Mouse (Mus musculus) MEL (cell line): ENCODE measurements around the gene Ndc1. TPM values are rescaled to one million over a fixed set of nuclear protein-coding genes. Genes with fewer than 3 reads are reported as not detected.

Experiments
- DNase-seq: peaks from one replicate; pipeline ENCODE4 v3.0.0; 2011; ENCODE audit warnings: low read depth, low spot score
- H3K27ac ChIP-seq: 2 replicates; pipeline ENCODE4 v1.5.1; 2012; ENCODE audit warnings: low read depth, mild to moderate bottlenecking, control low read depth, low read length, moderate library complexity; ENCODE audit not compliant: control insufficient read depth
- H3K27me3 ChIP-seq, 2 experiments: fragments of 150-350 bp in 1 of 2; sonication (generic) in 1 of 2; 2 replicates each; pipeline ENCODE4 v1.6.1; 2012; ENCODE audit warnings: low read length in 2 of 2, mild to moderate bottlenecking in 2 of 2, improper control_type of control experiment in 1 of 2, moderate library complexity in 1 of 2; ENCODE audit not compliant: insufficient read depth in 2 of 2, control insufficient read depth in 1 of 2
- H3K36me3 ChIP-seq, 2 experiments: 2 replicates each; pipeline ENCODE4 v1.6.1; 2012 to 2014; ENCODE audit warnings: low read length in 2 of 2, improper control_type of control experiment in 1 of 2, inconsistent platforms in 1 of 2, mild to moderate bottlenecking in 1 of 2; ENCODE audit not compliant: insufficient read depth in 2 of 2, control insufficient read depth in 1 of 2
- H3K4me1 ChIP-seq, 2 experiments: fragments of 150-350 bp in 1 of 2; sonication (generic) in 1 of 2; 2 replicates each; pipeline ENCODE4 v1.6.1; 2012; ENCODE audit warnings: low read length in 2 of 2, improper control_type of control experiment in 1 of 2, mild to moderate bottlenecking in 1 of 2; ENCODE audit not compliant: insufficient read depth in 2 of 2, control insufficient read depth in 1 of 2
- H3K4me3 ChIP-seq, 2 experiments: fragments of 150-350 bp in 1 of 2; sonication (generic) in 1 of 2; 2 replicates each; pipeline ENCODE4 v1.5.1; 2012; ENCODE audit warnings: low read depth in 2 of 2, low read length in 2 of 2, mild to moderate bottlenecking in 2 of 2, moderate library complexity in 2 of 2, control low read depth in 1 of 2, improper control_type of control experiment in 1 of 2; ENCODE audit not compliant: control insufficient read depth in 1 of 2, insufficient read depth in 1 of 2
- H3K79me2 ChIP-seq: 2 replicates; pipeline ENCODE4 v1.6.1; 2012; ENCODE audit warnings: mild to moderate bottlenecking, low read length, moderate library complexity; ENCODE audit not compliant: control insufficient read depth, poor library complexity, insufficient read depth
- H3K9ac ChIP-seq: 2 replicates; pipeline ENCODE4 v1.6.1; 2012; ENCODE audit warnings: low read depth, mild to moderate bottlenecking, control low read depth, low read length, moderate library complexity; ENCODE audit not compliant: control insufficient read depth, poor library complexity, severe bottlenecking
- H3K9me3 ChIP-seq: fragments of 150-350 bp; sonication (generic); replicated peaks from 2 replicates; pipeline ENCODE4 v1.6.1; 2012; ENCODE audit warnings: mild to moderate bottlenecking, low read length, improper control_type of control experiment, moderate library complexity; ENCODE audit not compliant: insufficient read depth
- BHLHE40 ChIP-seq: IDR thresholded peaks from 2 replicates; pipeline ENCODE4 v1.6.1; 2012; ENCODE audit warnings: low read depth, mild to moderate bottlenecking, inconsistent platforms, low read length, improper control_type of control experiment, borderline replicate concordance
- CHD1 ChIP-seq: IDR thresholded peaks from 2 replicates; pipeline ENCODE4 v1.6.1; 2012; ENCODE audit warnings: low read depth, mild to moderate bottlenecking, inconsistent platforms, low read length, improper control_type of control experiment
- CHD2 ChIP-seq: IDR thresholded peaks from 2 replicates; pipeline ENCODE4 v1.6.1; 2011; ENCODE audit warnings: low read length, improper control_type of control experiment
- CTCF ChIP-seq, 3 experiments: IDR thresholded peaks in 2 of 3; conservative IDR thresholded peaks in 1 of 3; 2 replicates each; pipeline ENCODE4 v1.5.1; 2011 to 2012; ENCODE audit warnings: low read length in 3 of 3, low read depth in 2 of 3, mild to moderate bottlenecking in 2 of 3, improper control_type of control experiment in 1 of 3, inconsistent platforms in 1 of 3, mixed read lengths in 1 of 3, moderate library complexity in 1 of 3; ENCODE audit not compliant: control insufficient read depth in 1 of 3, insufficient read depth in 1 of 3, poor library complexity in 1 of 3, severe bottlenecking in 1 of 3
- E2F4 ChIP-seq: IDR thresholded peaks from 2 replicates; pipeline ENCODE4 v1.6.1; 2011; ENCODE audit warnings: low read depth, low read length, improper control_type of control experiment, borderline replicate concordance
- ELF1 ChIP-seq: IDR thresholded peaks from 2 replicates; pipeline ENCODE4 v1.6.1; 2014; ENCODE audit warnings: low read depth, mild to moderate bottlenecking, inconsistent platforms, low read length, improper control_type of control experiment, moderate library complexity
- EP300 ChIP-seq, 2 experiments: IDR thresholded peaks; 2 replicates each; pipeline ENCODE4 v1.6.1; 2011; ENCODE audit warnings: improper control_type of control experiment in 2 of 2, low read length in 2 of 2, low read depth in 1 of 2, mild to moderate bottlenecking in 1 of 2
- ETS1 ChIP-seq: IDR thresholded peaks from 2 replicates; pipeline ENCODE4 v1.6.1; 2012; ENCODE audit warnings: low read depth, mild to moderate bottlenecking, inconsistent platforms, low read length, improper control_type of control experiment, moderate library complexity
- GABPA ChIP-seq: IDR thresholded peaks from 2 replicates; pipeline ENCODE4 v1.6.1; 2012; ENCODE audit warnings: low read depth, mild to moderate bottlenecking, inconsistent platforms, low read length, improper control_type of control experiment, moderate library complexity
- GATA1 ChIP-seq: IDR thresholded peaks from 2 replicates; pipeline ENCODE4 v1.6.1; 2011; ENCODE audit warnings: low read depth, low read length, improper control_type of control experiment
- HCFC1 ChIP-seq: IDR thresholded peaks from 2 replicates; pipeline ENCODE4 v1.6.1; 2012; ENCODE audit warnings: low read depth, mild to moderate bottlenecking, inconsistent platforms, low read length, improper control_type of control experiment, moderate library complexity
- JUND ChIP-seq: IDR thresholded peaks from 2 replicates; pipeline ENCODE4 v1.6.1; 2011; ENCODE audit warnings: low read depth, mild to moderate bottlenecking, improper control_type of control experiment, low read length
- KAT2A ChIP-seq: conservative IDR thresholded peaks from 2 replicates; pipeline ENCODE4 v1.6.1; 2012; ENCODE audit warnings: low read depth, low read length, improper control_type of control experiment, inconsistent platforms
- MAFK ChIP-seq: IDR thresholded peaks from 2 replicates; pipeline ENCODE4 v1.6.1; 2011; ENCODE audit warnings: low read depth, mild to moderate bottlenecking, low read length, improper control_type of control experiment, borderline replicate concordance
- MAZ ChIP-seq: IDR thresholded peaks from 2 replicates; pipeline ENCODE4 v1.6.1; 2012; ENCODE audit warnings: low read depth, mild to moderate bottlenecking, inconsistent platforms, low read length, improper control_type of control experiment
- MXI1 ChIP-seq: IDR thresholded peaks from 2 replicates; pipeline ENCODE4 v1.6.1; 2011; ENCODE audit warnings: mild to moderate bottlenecking, low read depth, low read length, improper control_type of control experiment
- MYB ChIP-seq: IDR thresholded peaks from 2 replicates; pipeline ENCODE4 v1.6.1; 2011; ENCODE audit warnings: mild to moderate bottlenecking, low read depth, low read length, improper control_type of control experiment
- MYC ChIP-seq: IDR thresholded peaks from 2 replicates; pipeline ENCODE4 v1.6.1; 2011; ENCODE audit warnings: low read depth, mild to moderate bottlenecking, low read length, improper control_type of control experiment, moderate library complexity
- NELFE ChIP-seq: IDR thresholded peaks from 2 replicates; pipeline ENCODE4 v1.6.1; 2011; ENCODE audit warnings: low read depth, low read length, improper control_type of control experiment
- NRF1 ChIP-seq: IDR thresholded peaks from 2 replicates; pipeline ENCODE4 v1.6.1; 2014; ENCODE audit warnings: low read depth, mild to moderate bottlenecking, inconsistent platforms, low read length, improper control_type of control experiment, moderate library complexity; ENCODE audit not compliant: poor library complexity, insufficient read depth, severe bottlenecking
- POLR2A ChIP-seq, 2 experiments: IDR thresholded peaks; 2 replicates each; pipeline ENCODE4 v1.6.1; 2011 to 2012; ENCODE audit warnings: low read length in 2 of 2, mild to moderate bottlenecking in 2 of 2, control low read depth in 1 of 2, improper control_type of control experiment in 1 of 2, low read depth in 1 of 2, moderate library complexity in 1 of 2; ENCODE audit not compliant: control insufficient read depth in 1 of 2, insufficient read depth in 1 of 2, poor library complexity in 1 of 2
- POLR2AphosphoS2 ChIP-seq: IDR thresholded peaks from 2 replicates; pipeline ENCODE4 v1.6.1; 2011; ENCODE audit warnings: low read length, improper control_type of control experiment
- POLR2AphosphoS5 ChIP-seq: IDR thresholded peaks from 2 replicates; pipeline ENCODE4 v1.6.1; 2012; ENCODE audit warnings: low read depth, borderline replicate concordance, mild to moderate bottlenecking, inconsistent platforms, low read length, moderate library complexity, mixed read lengths
- RCOR1 ChIP-seq: IDR thresholded peaks from 2 replicates; pipeline ENCODE4 v1.6.1; 2012; ENCODE audit warnings: low read depth, mild to moderate bottlenecking, inconsistent platforms, low read length, improper control_type of control experiment
- SIN3A ChIP-seq: IDR thresholded peaks from 2 replicates; pipeline ENCODE4 v1.6.1; 2012; ENCODE audit warnings: low read length, improper control_type of control experiment, inconsistent platforms
- SMC3 ChIP-seq: IDR thresholded peaks from 2 replicates; pipeline ENCODE4 v1.6.1; 2011; ENCODE audit warnings: low read depth, low read length, improper control_type of control experiment
- TBP ChIP-seq: IDR thresholded peaks from 2 replicates; pipeline ENCODE4 v1.8.0; 2011; ENCODE audit warnings: low read depth, low read length, improper control_type of control experiment
- TCF12 ChIP-seq: IDR thresholded peaks from 2 replicates; pipeline ENCODE4 v1.6.1; 2014; ENCODE audit warnings: low read depth, mild to moderate bottlenecking, inconsistent platforms, low read length, improper control_type of control experiment, moderate library complexity
- UBTF ChIP-seq: IDR thresholded peaks from 2 replicates; pipeline ENCODE4 v1.6.1; 2012; ENCODE audit warnings: low read depth, mild to moderate bottlenecking, inconsistent platforms, low read length, improper control_type of control experiment, moderate library complexity, borderline replicate concordance; ENCODE audit not compliant: insufficient read depth
- USF1 ChIP-seq: IDR thresholded peaks from 2 replicates; pipeline ENCODE4 v1.6.1; 2014; ENCODE audit warnings: low read depth, mild to moderate bottlenecking, inconsistent platforms, low read length, improper control_type of control experiment, moderate library complexity
- USF2 ChIP-seq, 2 experiments: IDR thresholded peaks; 2 replicates each; pipeline ENCODE4 v1.6.1; 2011 to 2012; ENCODE audit warnings: improper control_type of control experiment in 2 of 2, low read length in 2 of 2, borderline replicate concordance in 1 of 2, inconsistent platforms in 1 of 2, low read depth in 1 of 2, mild to moderate bottlenecking in 1 of 2; ENCODE audit not compliant: insufficient read depth in 1 of 2
- ZC3H11A ChIP-seq: IDR thresholded peaks from 2 replicates; pipeline ENCODE4 v1.6.1; 2012; ENCODE audit warnings: low read depth, mild to moderate bottlenecking, inconsistent platforms, low read length, improper control_type of control experiment
- ZKSCAN1 ChIP-seq: IDR thresholded peaks from 2 replicates; pipeline ENCODE4 v1.6.1; 2012; ENCODE audit warnings: low read depth, mild to moderate bottlenecking, inconsistent platforms, low read length, improper control_type of control experiment, moderate library complexity
- ZMIZ1 ChIP-seq: IDR thresholded peaks from 2 replicates; pipeline ENCODE4 v1.6.1; 2012; ENCODE audit warnings: low read depth, mild to moderate bottlenecking, inconsistent platforms, low read length, improper control_type of control experiment, moderate library complexity
- ZNF384 ChIP-seq: IDR thresholded peaks from 2 replicates; pipeline ENCODE4 v1.6.1; 2012; ENCODE audit warnings: low read depth, mild to moderate bottlenecking, inconsistent platforms, low read length, improper control_type of control experiment
- polyA plus RNA-seq, 2 experiments: library from polyadenylated mRNA; stranded (reverse) in 1 of 2; unstranded in 1 of 2; fragments of >175 nt in 1 of 2; fragments of >200 nt in 1 of 2; gene quantifications; 2 replicates each; pipeline versions ENCODE4 v1.2.1 to v1.2.4; 2012; ENCODE audit warnings: low replicate concordance in 2 of 2, low read depth in 1 of 2; ENCODE audit not compliant: insufficient read length in 2 of 2, insufficient read depth in 1 of 2, missing spikeins in 1 of 2
- total RNA-seq: library from RNA; depleted of rRNA; stranded (reverse); fragments of 300-350 nt; gene quantifications from 2 replicates; pipeline ENCODE4 v1.2.3, GENCODE M21; 2012; rRNA removed

Ndc1 gene
- total RNA-seq (44.7 and 54.0 TPM in 2 replicates), polyA plus RNA-seq (100 to 1,000 TPM in 1 of 2 experiments, 10 to 100 TPM in 1; 57.2 to 274 TPM)

- Histone ChIP-seq H3K27me3 (no peaks in the 10 kb centered on the region), H3K4me3 (peak within 1 kb of the TSS; percentile 75 to 97), H3K9me3 (no peaks in the 10 kb centered on the region), H3K27ac (peak within 1 kb of the TSS; percentile 82), H3K36me3 (peaks cover 15 to 17% of the 10 kb centered on the region in 2 experiments), H3K4me1 (peaks cover 0 to 5% of the 10 kb centered on the region in 2 experiments; a peak in 1 of 4 replicates), H3K9ac (peak within 1 kb of the TSS; percentile 92), H3K79me2 (peaks cover 17% of the 10 kb centered on the region)
- DNase-seq = peak; percentile 97
- TF ChIP-seq TBP = peak; percentile 33; the same call in 1 of the 2 replicates
- peak; percentile 98 for TF ChIP-seq HCFC1
- TF ChIP-seq ZC3H11A = no peak
- peak; percentile 85 for TF ChIP-seq NELFE
- TF ChIP-seq ZNF384 = no peak
- peak; percentile 91 for TF ChIP-seq MXI1
- peak; percentile 37; the same call in 1 of the 2 replicates for TF ChIP-seq ZMIZ1
- TF ChIP-seq MAFK = no peak
- peak; percentile 82; the same call in 1 of the 2 replicates for TF ChIP-seq MYC
- TF ChIP-seq RCOR1 = no peak
- no peak for TF ChIP-seq GABPA
- TF ChIP-seq BHLHE40 = no peak
- peak; percentile 94 for TF ChIP-seq KAT2A
- no peak for TF ChIP-seq ETS1
- 0 out of 2 replicates have a peak, but pooled peaks have one; percentile 26 for TF ChIP-seq NRF1
- TF ChIP-seq ZKSCAN1 = no peak
- peak; percentile 77; the same call in 1 of the 2 replicates for TF ChIP-seq MAZ
- no peak for TF ChIP-seq POLR2AphosphoS5
- TF ChIP-seq E2F4 = peak; percentile 76; the same call in 1 of the 2 replicates
- no peak for TF ChIP-seq SMC3
- no peak for TF ChIP-seq USF1
- 0 out of 2 replicates have a peak, but pooled peaks have one; percentile 46 for TF ChIP-seq ELF1
- no peak for TF ChIP-seq EP300 (IDR thresholded peaks at IDR 0.05; ENCODE audit: low read depth in 1 of 2, low read length in 2 of 2)
- peak; percentile 86 to 98 for TF ChIP-seq POLR2A (IDR thresholded peaks at IDR 0.05; ENCODE audit: control insufficient read depth in 1 of 2, insufficient read depth in 1 of 2, low read depth in 1 of 2, low read length in 2 of 2, poor library complexity in 1 of 2)
- TF ChIP-seq SIN3A = peak; percentile 95
- TF ChIP-seq JUND = no peak
- no peak for TF ChIP-seq UBTF
- TF ChIP-seq GATA1 = no peak
- TF ChIP-seq CTCF (IDR thresholded peaks at IDR 0.05 in 2 of 3, conservative IDR thresholded peaks at IDR 0.05 in 1 of 3; ENCODE audit: control insufficient read depth in 1 of 3, insufficient read depth in 1 of 3, low read depth in 2 of 3, low read length in 3 of 3, poor library complexity in 1 of 3, severe bottlenecking in 1 of 3) = no peak
- TF ChIP-seq CHD2 = no peak; the same call in 1 of the 2 replicates
- TF ChIP-seq CHD1 = no peak
- TF ChIP-seq POLR2AphosphoS2 = peak; percentile 67; the same call in 1 of the 2 replicates
- TF ChIP-seq MYB = no peak
- peak; percentile 59; the same call in 1 of the 2 replicates for TF ChIP-seq TCF12
- no peak for TF ChIP-seq USF2 (IDR thresholded peaks at IDR 0.05; ENCODE audit: borderline replicate concordance in 1 of 2, insufficient read depth in 1 of 2, low read depth in 1 of 2, low read length in 2 of 2)
Measured at GRCm38 (mm10) chr4:107367567-107368314, at the start of gene Ndc1. TSS of gene Ndc1 (plus strand) at chr4:107367784.
